Mouse (Mus musculus): ENCODE results near the gene Sap30bp.
A peak's percentile ranks its signal among the peaks of the same experiment; 100 is the strongest.

The Sap30bp gene

DNA sequence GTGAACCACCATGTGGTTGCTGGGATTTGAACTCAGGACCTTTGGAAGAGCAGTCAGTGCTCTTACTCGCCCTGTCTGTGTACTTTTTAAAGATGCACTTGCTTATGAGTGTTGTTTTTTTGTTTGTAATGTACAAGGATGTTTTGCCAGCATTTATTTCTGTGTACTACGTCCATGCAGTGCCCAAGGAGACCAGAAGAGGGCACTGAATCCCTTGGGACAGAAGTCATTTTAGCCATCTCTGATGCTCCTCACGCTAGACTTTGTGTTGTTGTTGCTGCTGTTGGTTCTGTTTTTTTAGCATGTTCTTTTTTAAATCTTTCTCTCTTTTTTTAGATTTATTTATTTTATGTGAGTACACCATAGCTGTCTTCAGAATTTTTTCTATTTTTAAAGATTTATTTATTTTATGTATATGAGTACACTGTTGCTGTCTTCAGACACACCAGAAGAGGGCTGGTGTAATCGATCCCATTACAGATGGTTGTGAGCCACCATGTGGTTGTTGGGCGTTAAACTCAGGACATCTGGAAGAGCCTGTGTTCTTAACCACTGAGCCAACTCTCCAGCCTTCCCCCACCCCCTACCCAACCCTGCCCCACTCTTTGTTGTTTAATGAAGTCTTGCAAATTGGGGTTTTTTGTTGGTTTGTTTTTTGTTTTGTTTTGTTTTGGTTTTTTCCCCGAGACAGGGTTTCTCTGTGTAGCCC lies 12.8 kb upstream of the Sap30bp start:
- DNase-seq (ENCODE audit: low read depth, low spot score), result peak; percentile 84
- H3K27me3 ChIP-seq (ENCODE audit: control insufficient read depth, insufficient read depth, low read length, poor library complexity, severe bottlenecking), result no peaks in the 10 kb centered on the region

GRCm38 (mm10) chr11:115921986-115922385 lies 11.1 kb upstream of the Sap30bp start:
- no peak for DNase-seq (ENCODE audit: low read depth, low spot score)
- no peaks in the 10 kb centered on the region for H3K27me3 ChIP-seq (ENCODE audit: control insufficient read depth, insufficient read depth, low read length, poor library complexity, severe bottlenecking)
- peaks cover 9% of the 10 kb centered on the region for H3K36me3 ChIP-seq (ENCODE audit: control insufficient read depth, insufficient read depth, low read length, poor library complexity, severe bottlenecking)

More for the DNA sequence above, 12.8 kb upstream of the Sap30bp start:
- peaks cover 9% of the 10 kb centered on the region for H3K36me3 ChIP-seq (ENCODE audit: control insufficient read depth, insufficient read depth, low read length, poor library complexity, severe bottlenecking)

GRCm38 (mm10) chr11:115929031-115929430 lies 4.1 kb upstream of the Sap30bp start:
- Histone ChIP-seq H3K27me3 (ENCODE audit: control insufficient read depth, insufficient read depth, low read length, poor library complexity, severe bottlenecking) (no peaks in the 10 kb centered on the region), H3K36me3 (ENCODE audit: control insufficient read depth, insufficient read depth, low read length, poor library complexity, severe bottlenecking) (peaks cover 2% of the 10 kb centered on the region)
- peak; percentile 58 for DNase-seq (ENCODE audit: low read depth, low spot score)

GRCm38 (mm10) chr11:115929818-115930217 lies 3.3 kb upstream of the Sap30bp start:
- H3K36me3 ChIP-seq (ENCODE audit: control insufficient read depth, insufficient read depth, low read length, poor library complexity, severe bottlenecking), result no peaks in the 10 kb centered on the region
- peak; percentile 83 for DNase-seq (ENCODE audit: low read depth, low spot score)
- no peaks in the 10 kb centered on the region for H3K27me3 ChIP-seq (ENCODE audit: control insufficient read depth, insufficient read depth, low read length, poor library complexity, severe bottlenecking)

DNA sequence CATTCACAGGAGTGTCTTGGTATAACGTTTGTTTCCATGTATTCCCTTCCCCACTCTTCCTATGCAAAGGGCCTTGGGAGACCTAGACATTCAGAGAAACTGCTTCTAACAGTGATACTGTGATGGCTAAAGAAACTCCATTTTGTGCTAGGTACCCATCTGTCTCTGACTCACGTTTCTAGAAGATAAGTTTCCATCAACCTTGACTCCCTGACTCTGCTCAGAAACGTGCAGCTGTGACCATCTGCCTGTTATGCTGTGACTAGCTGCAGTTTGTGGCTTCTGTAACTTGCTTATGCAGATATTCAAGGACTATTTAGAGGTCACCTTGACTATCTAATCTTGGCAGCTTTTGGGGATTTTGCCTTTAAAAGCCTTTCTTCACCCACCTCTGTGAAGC lies 1.8 kb upstream of the Sap30bp start:
- H3K36me3 ChIP-seq (ENCODE audit: control insufficient read depth, insufficient read depth, low read length, poor library complexity, severe bottlenecking), result peaks cover 3% of the 10 kb centered on the region; the same call in 1 of the 2 replicates
- H3K27me3 ChIP-seq (ENCODE audit: control insufficient read depth, insufficient read depth, low read length, poor library complexity, severe bottlenecking), result no peaks in the 10 kb centered on the region
- no peak for DNase-seq (ENCODE audit: low read depth, low spot score)

DNA sequence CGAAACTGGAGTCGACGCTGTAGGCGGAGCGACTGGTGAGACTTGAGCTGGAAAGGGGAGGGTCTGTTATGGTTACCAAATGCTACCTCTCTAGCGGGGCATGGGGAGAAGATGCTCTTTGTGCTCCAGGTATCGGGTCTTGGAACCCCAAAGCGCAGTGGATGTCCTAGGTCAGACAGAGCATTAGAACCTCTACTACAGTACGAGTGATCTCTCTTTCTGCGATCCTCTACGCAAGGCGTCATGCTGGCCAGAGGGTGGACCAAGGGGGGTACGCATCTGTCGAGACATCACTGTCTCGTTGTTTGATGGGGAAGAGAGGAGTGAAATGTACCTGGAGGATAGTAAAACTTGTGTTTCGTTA lies 647 bp downstream of the Sap30bp start:
- DNase-seq (ENCODE audit: low read depth, low spot score), result no peak
- no peaks in the 10 kb centered on the region for H3K27me3 ChIP-seq (ENCODE audit: control insufficient read depth, insufficient read depth, low read length, poor library complexity, severe bottlenecking)
- peaks cover 7% of the 10 kb centered on the region; the same call in 1 of the 2 replicates for H3K36me3 ChIP-seq (ENCODE audit: control insufficient read depth, insufficient read depth, low read length, poor library complexity, severe bottlenecking)

DNA sequence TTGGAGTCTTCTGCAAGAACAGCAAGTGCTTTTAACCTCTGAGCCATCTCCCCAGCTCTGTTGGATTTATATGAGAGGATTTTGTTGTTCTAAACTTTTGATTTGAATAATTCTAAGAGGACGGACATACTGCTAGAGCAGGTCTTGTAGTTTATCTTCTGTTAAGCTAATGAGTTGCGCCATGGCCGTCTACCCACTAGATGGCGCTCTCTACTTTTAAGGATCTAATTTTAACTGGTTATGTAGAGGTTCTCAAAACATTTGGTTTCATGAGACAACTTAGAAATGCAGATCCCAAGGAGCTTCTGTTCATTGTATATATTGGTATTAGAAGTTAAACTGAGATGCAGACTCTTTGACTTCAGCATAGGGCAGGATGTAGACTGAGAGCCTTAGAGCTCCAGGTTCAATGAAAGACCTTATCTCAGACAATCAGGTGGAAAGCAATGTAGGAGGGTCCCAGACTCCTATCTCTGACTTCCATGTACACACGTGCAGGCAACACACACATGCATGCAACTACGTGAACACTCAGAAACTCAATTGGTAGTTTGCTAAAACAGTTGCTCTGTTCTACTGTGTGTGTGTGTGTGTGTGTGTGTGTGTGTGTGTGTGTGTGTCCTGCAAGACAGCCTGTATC lies 6.7 kb downstream of the Sap30bp start:
- Histone ChIP-seq H3K36me3 (ENCODE audit: control insufficient read depth, insufficient read depth, low read length, poor library complexity, severe bottlenecking) (peaks cover 9% of the 10 kb centered on the region), H3K27me3 (ENCODE audit: control insufficient read depth, insufficient read depth, low read length, poor library complexity, severe bottlenecking) (no peaks in the 10 kb centered on the region; the same call in 1 of the 2 replicates)
- DNase-seq (ENCODE audit: low read depth, low spot score), result peak; percentile 83

DNA sequence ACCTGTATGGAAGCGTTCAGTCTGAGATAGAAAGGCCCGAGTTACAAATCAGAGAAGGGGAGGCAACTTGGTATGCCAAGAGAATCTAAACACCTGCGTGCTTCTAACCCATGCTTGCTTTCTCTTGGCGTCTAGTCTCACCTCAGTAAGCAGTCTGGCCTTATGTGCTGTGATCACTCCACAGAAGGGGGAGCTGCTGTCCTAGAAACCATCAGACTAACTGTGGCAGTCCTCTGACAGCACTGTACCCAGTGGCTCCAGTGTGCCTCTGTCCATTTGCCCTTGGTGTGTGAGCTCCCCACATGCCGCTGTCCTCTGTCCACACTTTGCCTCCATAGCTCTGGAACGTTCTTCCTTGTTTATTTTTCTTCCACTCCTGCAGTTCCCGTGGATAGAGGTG lies 8.9 kb downstream of the Sap30bp start:
- DNase-seq (ENCODE audit: low read depth, low spot score), result no peak
- no peaks in the 10 kb centered on the region; the same call in 1 of the 2 replicates for H3K27me3 ChIP-seq (ENCODE audit: control insufficient read depth, insufficient read depth, low read length, poor library complexity, severe bottlenecking)

DNA sequence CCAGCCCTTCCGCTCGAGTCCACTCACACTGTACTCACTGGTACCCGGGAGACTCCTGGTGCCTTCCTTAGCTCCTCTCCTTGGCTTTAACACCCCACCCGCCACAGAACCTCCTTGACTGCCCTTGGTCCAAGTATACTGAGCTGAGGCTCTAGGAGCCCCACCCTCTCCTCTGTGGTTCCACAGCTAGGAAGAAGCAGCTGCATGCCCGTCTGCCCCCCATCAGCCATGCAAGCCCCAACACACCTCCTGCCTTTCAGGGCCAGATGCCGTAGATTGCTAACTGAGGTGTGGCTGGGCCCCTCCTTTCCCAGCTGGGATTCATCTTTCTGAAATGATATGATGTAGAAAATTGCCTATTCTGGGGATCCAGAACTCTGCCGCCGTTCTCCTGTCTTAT lies 12.2 kb downstream of the Sap30bp start:
- DNase-seq (ENCODE audit: low read depth, low spot score), result no peak
- Histone ChIP-seq H3K36me3 (ENCODE audit: control insufficient read depth, insufficient read depth, low read length, poor library complexity, severe bottlenecking) (no peaks in the 10 kb centered on the region; the same call in none of the 2 replicates), H3K27me3 (ENCODE audit: control insufficient read depth, insufficient read depth, low read length, poor library complexity, severe bottlenecking) (no peaks in the 10 kb centered on the region; the same call in 1 of the 2 replicates)

More for the DNA sequence above, 8.9 kb downstream of the Sap30bp start:
- H3K36me3 ChIP-seq (ENCODE audit: control insufficient read depth, insufficient read depth, low read length, poor library complexity, severe bottlenecking), result peaks cover 6% of the 10 kb centered on the region

DNA sequence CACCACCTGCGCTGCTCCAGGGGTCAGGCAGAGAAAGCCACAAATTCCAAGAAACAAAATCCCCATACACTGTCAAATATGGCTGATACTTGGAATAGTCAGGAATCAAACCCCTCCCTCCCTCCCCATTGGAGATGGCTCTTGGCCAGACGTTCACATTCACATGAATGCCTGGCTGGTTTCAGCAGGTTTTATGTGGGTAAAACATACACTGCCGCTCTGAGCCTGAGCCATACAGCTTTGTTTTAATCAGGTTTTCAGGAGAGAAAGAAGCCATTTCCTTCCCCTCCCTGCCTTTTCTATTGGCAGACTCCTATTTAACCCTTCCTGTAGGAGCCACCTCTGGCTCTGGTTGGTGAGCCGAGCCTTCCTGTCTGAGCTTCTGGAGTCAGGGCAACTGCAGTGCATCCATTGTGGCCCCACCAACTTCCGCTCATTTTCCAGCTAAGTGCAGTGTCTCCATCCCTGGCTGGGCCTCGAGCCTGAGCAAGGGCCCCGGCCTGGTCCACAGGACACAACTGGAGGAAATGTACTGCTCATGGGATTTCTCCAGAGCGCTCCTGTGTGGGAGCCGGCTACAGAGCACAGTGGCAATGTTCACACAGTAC lies 13.2 kb downstream of the Sap30bp start:
- no peaks in the 10 kb centered on the region; the same call in 1 of the 2 replicates for H3K27me3 ChIP-seq (ENCODE audit: control insufficient read depth, insufficient read depth, low read length, poor library complexity, severe bottlenecking)
- no peak for DNase-seq (ENCODE audit: low read depth, low spot score)

GRCm38 (mm10) chr11:115948316-115948715 lies 15.2 kb downstream of the Sap30bp start:
- H3K36me3 ChIP-seq (ENCODE audit: control insufficient read depth, insufficient read depth, low read length, poor library complexity, severe bottlenecking), result peaks cover 4% of the 10 kb centered on the region
- H3K27me3 ChIP-seq (ENCODE audit: control insufficient read depth, insufficient read depth, low read length, poor library complexity, severe bottlenecking), result no peaks in the 10 kb centered on the region; the same call in 1 of the 2 replicates
- DNase-seq (ENCODE audit: low read depth, low spot score), result no peak

More for the DNA sequence above, 13.2 kb downstream of the Sap30bp start:
- H3K36me3 ChIP-seq (ENCODE audit: control insufficient read depth, insufficient read depth, low read length, poor library complexity, severe bottlenecking), result no peaks in the 10 kb centered on the region; the same call in none of the 2 replicates

DNA sequence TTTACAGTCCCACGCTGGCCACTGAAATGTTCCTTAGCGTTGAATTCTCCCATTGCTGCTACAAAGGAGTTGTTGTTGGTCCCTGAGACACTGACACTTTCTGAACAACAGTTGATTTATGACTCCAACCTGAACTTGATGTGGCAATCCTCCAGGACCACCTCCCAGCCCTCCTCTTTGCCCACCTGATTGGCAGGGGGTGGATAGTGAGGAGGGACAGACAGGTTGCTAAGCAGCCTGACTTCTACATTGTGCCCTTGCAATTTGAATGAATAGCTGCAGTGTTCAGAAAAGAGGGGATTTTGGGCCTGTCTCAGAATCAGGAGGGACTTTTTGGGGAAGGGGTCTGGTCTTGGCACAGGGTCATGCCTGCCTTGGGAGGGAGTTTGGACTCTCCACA lies 17.6 kb downstream of the Sap30bp start:
- DNase-seq (ENCODE audit: low read depth, low spot score), result no peak

GRCm38 (mm10) chr11:115954712-115955111 lies 21.6 kb downstream of the Sap30bp start:
- H3K36me3 ChIP-seq (ENCODE audit: control insufficient read depth, insufficient read depth, low read length, poor library complexity, severe bottlenecking), result peaks cover 17% of the 10 kb centered on the region; the same call in 1 of the 2 replicates
- no peak for DNase-seq (ENCODE audit: low read depth, low spot score)
- no peaks in the 10 kb centered on the region for H3K27me3 ChIP-seq (ENCODE audit: control insufficient read depth, insufficient read depth, low read length, poor library complexity, severe bottlenecking)

More for the DNA sequence above, 17.6 kb downstream of the Sap30bp start:
- Histone ChIP-seq H3K27me3 (ENCODE audit: control insufficient read depth, insufficient read depth, low read length, poor library complexity, severe bottlenecking) (no peaks in the 10 kb centered on the region), H3K36me3 (ENCODE audit: control insufficient read depth, insufficient read depth, low read length, poor library complexity, severe bottlenecking) (peaks cover 9% of the 10 kb centered on the region; the same call in 1 of the 2 replicates)

GRCm38 (mm10) chr11:115955195-115955858 lies 22.2 kb downstream of the Sap30bp start:
- no peak for DNase-seq (ENCODE audit: low read depth, low spot score)
- Histone ChIP-seq H3K36me3 (ENCODE audit: control insufficient read depth, insufficient read depth, low read length, poor library complexity, severe bottlenecking) (peaks cover 17% of the 10 kb centered on the region; the same call in 1 of the 2 replicates), H3K27me3 (ENCODE audit: control insufficient read depth, insufficient read depth, low read length, poor library complexity, severe bottlenecking) (no peaks in the 10 kb centered on the region)

Measured in splenic B cell, adult 2 months (primary cell).